Mouse (Mus musculus): ENCODE results near the gene 9530068E07Rik. TPM values are rescaled to one million over a fixed set of nuclear protein-coding genes. Genes with fewer than 3 reads are reported as not detected.
A peak's percentile ranks its signal among the peaks of the same experiment; 100 is the strongest.
"Not testable (repeated sequence)": the region's sequence is repeated elsewhere in the genome, so short reads cannot be mapped to it uniquely, and the experiment has no call there.

Gene 9530068E07Rik
- 217 and 219 TPM in 2 replicates for polyA plus RNA-seq (2015; fragmentation: Nextera tagmentation; extraction: Ambion mirVana)

DNA sequence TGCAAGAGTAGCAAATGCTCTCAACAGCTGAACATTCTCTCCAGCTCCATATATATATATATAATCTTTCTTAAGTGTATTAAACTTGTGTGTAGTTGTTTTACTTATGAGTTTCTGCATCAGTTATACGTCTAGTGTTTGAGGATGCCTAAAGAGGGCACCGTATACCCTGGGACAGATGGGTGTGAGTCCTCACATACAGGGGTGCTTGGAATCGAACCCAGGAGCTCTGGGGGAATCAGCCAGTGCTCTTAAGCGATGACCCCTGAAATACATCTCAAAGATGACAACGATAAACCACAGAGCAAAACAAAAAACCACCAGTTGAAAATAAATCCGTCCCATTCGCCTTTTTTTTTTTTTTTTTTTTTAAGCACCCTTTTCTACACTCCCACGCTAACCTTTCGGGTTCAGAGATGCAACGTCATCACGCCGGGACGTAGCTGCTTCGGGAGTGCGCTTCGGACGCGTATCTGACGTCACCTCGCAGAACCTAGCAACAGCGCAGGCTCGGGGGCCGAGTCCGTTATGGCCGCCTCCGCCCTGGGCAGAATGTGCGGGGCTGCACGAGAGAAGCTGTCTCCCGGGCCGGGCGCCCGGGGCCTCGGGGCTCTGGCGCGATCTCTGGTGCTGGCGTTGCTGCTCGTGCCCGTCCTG lies at the start of gene 9530068E07Rik:
Gene 9530068E07Rik (plus strand): TSS at position 489 of the 657 bp plus-strand sequence.
- peaks cover 17% of the 10 kb centered on the region for H3K36me3 ChIP-seq
- no peaks in the 10 kb centered on the region for H3K27me3 ChIP-seq
- ATAC-seq (replicated peaks; ENCODE audit: low FRiP score), result peak; percentile 91
- H3K4me3 ChIP-seq (replicated peaks), result peak within 1 kb of the TSS; percentile 97
- H3K4me2 ChIP-seq, result peak within 1 kb of the TSS; percentile 71
- 2% methylated on average over 38 of the region's 38 CpGs for WGBS
- H3K4me1 ChIP-seq, result peaks cover 24% of the 10 kb centered on the region
- H3K27ac ChIP-seq, result peak within 1 kb of the TSS; percentile 98
- no peaks in the 10 kb centered on the region for H3K9me3 ChIP-seq (replicated peaks)
- peak within 1 kb of the TSS; percentile 96 for H3K9ac ChIP-seq

DNA sequence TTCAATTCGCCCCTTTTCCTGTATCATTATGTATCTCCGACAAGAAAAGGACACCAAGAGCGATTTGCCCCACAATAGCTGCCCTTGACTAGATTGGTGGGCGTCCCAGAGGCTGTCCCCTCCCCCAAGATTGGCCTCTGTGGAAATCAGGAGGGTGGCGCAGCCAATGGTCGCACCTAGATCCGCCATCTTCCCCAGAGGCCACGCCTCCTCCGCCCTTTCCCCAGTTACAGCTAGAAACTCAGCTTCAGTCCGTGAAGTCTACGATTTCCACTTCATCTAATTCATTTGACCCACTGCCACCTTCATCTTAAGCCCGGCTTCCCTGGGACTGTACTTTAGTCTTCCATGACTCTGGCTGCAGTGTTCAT lies 49.6 kb upstream of the 9530068E07Rik start:
- H3K4me1 ChIP-seq, result peaks cover 18% of the 10 kb centered on the region
- 1% methylated on average over 12 of the region's 12 CpGs for WGBS
- ATAC-seq (replicated peaks; ENCODE audit: low FRiP score), result peak; percentile 71
- H3K27me3 ChIP-seq, result no peaks in the 10 kb centered on the region
- H3K4me3 ChIP-seq (replicated peaks), result peak overlapping the region; percentile 39
- peak overlapping the region; percentile 78 for H3K27ac ChIP-seq
- no peaks in the 10 kb centered on the region for H3K36me3 ChIP-seq
- no peaks in the 10 kb centered on the region for H3K9me3 ChIP-seq (replicated peaks)
- H3K4me2 ChIP-seq, result peak overlapping the region; percentile 65
- peak overlapping the region; percentile 1; the same call in 1 of the 2 replicates for H3K9ac ChIP-seq

DNA sequence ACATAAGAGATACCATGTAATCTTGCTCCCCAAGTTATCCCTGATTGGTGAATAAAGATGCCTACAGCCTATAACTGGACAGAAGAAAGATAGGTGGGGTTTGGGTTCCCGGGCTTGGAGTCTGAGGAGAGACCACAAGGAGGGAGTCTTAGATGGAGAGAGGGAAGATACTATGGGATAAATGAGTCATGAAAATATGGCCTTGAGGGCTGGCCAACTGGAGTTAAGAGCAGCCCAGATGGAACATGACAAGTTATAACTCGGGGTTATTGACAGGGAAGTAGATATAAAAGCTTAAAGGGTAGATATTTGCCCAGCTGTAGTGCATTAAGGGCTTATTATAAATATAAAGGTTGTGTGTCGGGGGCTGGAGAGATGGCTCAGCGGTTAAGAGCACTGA lies 48.1 kb upstream of the 9530068E07Rik start:
- H3K27ac ChIP-seq, result no peak overlapping the region
- no peak overlapping the region for H3K4me2 ChIP-seq
- H3K4me3 ChIP-seq (replicated peaks), result no peak overlapping the region
- H3K9me3 ChIP-seq (replicated peaks), result no peaks in the 10 kb centered on the region
- H3K27me3 ChIP-seq, result no peaks in the 10 kb centered on the region
- H3K36me3 ChIP-seq, result no peaks in the 10 kb centered on the region
- 82% methylated on average over 4 of the region's 4 CpGs for WGBS
- H3K9ac ChIP-seq, result no peak overlapping the region
- no peak for ATAC-seq (replicated peaks; ENCODE audit: low FRiP score)
- peaks cover 18% of the 10 kb centered on the region for H3K4me1 ChIP-seq

DNA sequence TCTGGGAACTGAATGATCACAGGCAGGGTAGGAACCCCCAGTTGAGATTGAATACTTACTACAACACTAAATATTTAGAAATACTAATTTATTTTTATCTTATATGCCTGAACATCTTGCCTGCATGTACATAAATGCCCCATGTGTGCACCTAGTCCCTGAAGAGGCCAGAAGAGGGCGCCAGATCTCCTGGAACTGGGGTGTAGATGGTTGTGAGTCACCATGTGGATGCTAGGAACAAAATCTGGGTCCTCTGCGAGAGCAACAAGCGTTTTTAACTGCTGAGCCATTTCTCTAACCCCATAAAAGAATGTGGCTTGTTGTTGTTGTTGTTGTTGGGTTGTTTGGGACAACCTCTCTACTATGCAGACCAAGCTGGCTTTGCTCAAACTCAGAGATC lies 47.5 kb upstream of the 9530068E07Rik start:
- no peaks in the 10 kb centered on the region for H3K36me3 ChIP-seq
- H3K9me3 ChIP-seq (replicated peaks), result no peaks in the 10 kb centered on the region
- H3K4me1 ChIP-seq, result peaks cover 18% of the 10 kb centered on the region
- no peak overlapping the region for H3K4me2 ChIP-seq
- no peak overlapping the region for H3K9ac ChIP-seq
- H3K4me3 ChIP-seq (replicated peaks), result no peak overlapping the region
- no peaks in the 10 kb centered on the region for H3K27me3 ChIP-seq
- WGBS, result 67% methylated on average over 3 of the region's 3 CpGs
- ATAC-seq (replicated peaks; ENCODE audit: low FRiP score), result no peak
- H3K27ac ChIP-seq, result no peak overlapping the region

DNA sequence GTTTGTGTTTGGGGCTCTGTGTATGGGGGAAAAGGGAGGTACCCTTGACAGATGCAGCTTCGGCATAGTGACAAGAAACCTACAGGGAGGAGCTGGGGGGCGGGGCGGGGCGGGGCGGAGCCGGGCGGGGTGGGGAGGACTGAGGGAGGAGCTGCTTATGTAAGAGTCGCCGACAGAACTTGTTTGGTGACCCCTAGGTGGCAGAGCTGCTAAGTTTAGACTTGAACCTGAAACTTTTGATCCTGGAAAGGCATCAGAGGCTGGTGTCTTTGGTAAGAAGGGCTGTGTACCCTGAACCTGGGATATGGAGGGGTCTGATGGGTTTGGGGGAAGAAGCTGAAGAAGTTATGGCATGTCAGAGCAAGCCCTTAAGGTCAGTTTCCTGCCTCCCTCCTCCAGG lies 45.3 kb upstream of the 9530068E07Rik start:
- Histone ChIP-seq H3K4me3 (replicated peaks) (no peak overlapping the region), H3K9ac (no peak overlapping the region), H3K4me2 (no peak overlapping the region), H3K36me3 (no peaks in the 10 kb centered on the region), H3K27me3 (no peaks in the 10 kb centered on the region), H3K9me3 (replicated peaks) (no peaks in the 10 kb centered on the region), H3K4me1 (peaks cover 13% of the 10 kb centered on the region), H3K27ac (no peak overlapping the region)
- ATAC-seq (replicated peaks; ENCODE audit: low FRiP score), result peak; percentile 40
- WGBS, result 3% methylated on average over 8 of the region's 9 CpGs

DNA sequence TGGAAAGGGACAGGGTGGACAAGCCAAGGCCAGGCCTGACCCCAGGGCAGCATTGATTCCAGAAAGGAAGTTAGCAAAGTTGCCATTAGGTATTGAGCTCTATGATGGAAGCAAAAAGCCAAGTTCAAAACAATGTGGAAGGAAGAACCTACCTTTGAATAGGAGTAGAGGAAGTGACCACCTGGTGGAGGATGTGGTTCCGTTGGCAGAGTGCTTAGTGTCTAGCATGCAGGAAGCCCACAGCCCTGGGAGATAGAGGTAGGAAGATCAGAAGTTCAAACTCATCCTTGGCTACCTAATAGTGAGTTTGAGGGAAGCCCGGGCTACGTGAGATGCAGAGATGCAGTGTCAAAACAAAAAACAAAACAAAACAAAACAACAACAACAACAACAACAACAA lies 44.0 kb upstream of the 9530068E07Rik start:
- Histone ChIP-seq H3K9me3 (replicated peaks) (no peaks in the 10 kb centered on the region), H3K9ac (no peak overlapping the region), H3K4me2 (no peak overlapping the region), H3K4me1 (peaks cover 6% of the 10 kb centered on the region; the same call in 1 of the 2 replicates), H3K27me3 (no peaks in the 10 kb centered on the region), H3K4me3 (replicated peaks) (no peak overlapping the region), H3K36me3 (no peaks in the 10 kb centered on the region), H3K27ac (no peak overlapping the region)
- no peak for ATAC-seq (replicated peaks; ENCODE audit: low FRiP score)
- WGBS, result 93% methylated on average over 3 of the region's 3 CpGs

DNA sequence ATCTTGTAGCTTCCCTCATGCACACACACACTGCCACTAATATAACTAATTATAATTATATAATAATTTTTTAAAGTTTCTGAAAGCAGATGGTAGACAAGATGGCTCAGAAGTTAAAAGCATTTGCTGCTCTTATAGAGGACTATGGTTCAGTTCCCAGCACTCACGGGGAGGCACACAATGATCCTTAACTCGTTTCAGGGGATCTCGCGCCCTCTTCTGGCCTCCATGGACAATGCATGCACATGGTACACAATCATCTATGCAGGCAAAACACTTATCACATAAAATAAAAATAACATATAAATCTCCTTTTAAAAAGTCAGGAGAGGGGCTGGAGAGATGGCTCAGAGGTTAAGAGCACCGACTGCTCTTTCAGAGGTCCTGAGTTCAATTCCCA lies 41.6 kb upstream of the 9530068E07Rik start:
- Histone ChIP-seq H3K27ac (no peak overlapping the region), H3K9me3 (replicated peaks) (no peaks in the 10 kb centered on the region), H3K36me3 (no peaks in the 10 kb centered on the region), H3K4me3 (replicated peaks) (no peak overlapping the region), H3K9ac (no peak overlapping the region), H3K27me3 (no peaks in the 10 kb centered on the region), H3K4me2 (no peak overlapping the region), H3K4me1 (peaks cover 19% of the 10 kb centered on the region)
- WGBS, result 86% methylated on average over 5 of the region's 5 CpGs
- ATAC-seq (replicated peaks; ENCODE audit: low FRiP score), result no peak

DNA sequence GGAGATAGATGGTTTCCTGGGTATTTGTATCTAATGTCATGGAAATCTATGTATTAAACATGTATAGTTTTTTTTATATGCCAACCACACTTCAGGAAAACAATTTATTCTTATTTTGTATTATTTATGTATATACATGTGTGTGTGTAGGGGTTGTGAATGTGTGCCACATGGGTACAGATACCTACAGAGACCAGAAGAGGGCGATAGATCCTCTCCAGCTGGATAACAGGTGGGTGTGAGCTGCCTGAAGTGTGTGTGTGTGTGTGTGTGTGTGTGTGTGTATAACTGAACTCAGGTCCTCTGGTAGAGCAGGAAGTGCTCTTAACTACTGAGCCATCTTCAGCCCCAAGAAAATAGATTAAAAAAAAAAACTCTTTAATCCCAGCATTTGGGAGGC lies 40.6 kb upstream of the 9530068E07Rik start:
- Histone ChIP-seq H3K27ac (no peak overlapping the region), H3K9me3 (replicated peaks) (no peaks in the 10 kb centered on the region), H3K9ac (no peak overlapping the region), H3K4me1 (peaks cover 25% of the 10 kb centered on the region), H3K4me3 (replicated peaks) (no peak overlapping the region), H3K27me3 (no peaks in the 10 kb centered on the region), H3K36me3 (no peaks in the 10 kb centered on the region), H3K4me2 (no peak overlapping the region)
- ATAC-seq (replicated peaks; ENCODE audit: low FRiP score), result no peak
- 88% methylated on average over 1 of the region's 1 CpGs for WGBS

DNA sequence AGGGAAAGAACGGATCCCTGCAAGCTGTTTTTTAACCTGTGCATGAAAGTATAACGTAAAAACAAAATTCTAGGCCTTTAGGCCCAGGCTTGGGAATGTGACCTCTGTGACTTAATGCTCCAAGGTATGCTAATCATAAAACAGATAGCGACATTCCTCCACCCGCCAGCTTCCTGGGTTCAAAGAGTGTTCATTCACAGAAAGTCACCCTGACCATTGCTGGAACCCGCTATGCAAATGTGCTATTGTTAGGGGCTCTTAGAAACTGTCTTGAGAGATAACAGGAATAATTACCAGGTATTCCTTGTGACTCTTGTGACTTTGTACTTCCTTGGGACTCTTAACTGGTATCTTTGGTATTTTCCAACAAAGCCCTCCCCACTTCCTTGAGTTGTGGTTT lies 39.1 kb upstream of the 9530068E07Rik start:
- WGBS, result 93% methylated on average over 5 of the region's 5 CpGs
- H3K4me2 ChIP-seq; H3K27me3 ChIP-seq; H3K27ac ChIP-seq; H3K36me3 ChIP-seq; H3K9ac ChIP-seq; H3K9me3 ChIP-seq (replicated peaks); ATAC-seq (replicated peaks; ENCODE audit: low FRiP score); H3K4me3 ChIP-seq (replicated peaks): not testable (repeated sequence)
- peaks cover 22% of the 10 kb centered on the region for H3K4me1 ChIP-seq

DNA sequence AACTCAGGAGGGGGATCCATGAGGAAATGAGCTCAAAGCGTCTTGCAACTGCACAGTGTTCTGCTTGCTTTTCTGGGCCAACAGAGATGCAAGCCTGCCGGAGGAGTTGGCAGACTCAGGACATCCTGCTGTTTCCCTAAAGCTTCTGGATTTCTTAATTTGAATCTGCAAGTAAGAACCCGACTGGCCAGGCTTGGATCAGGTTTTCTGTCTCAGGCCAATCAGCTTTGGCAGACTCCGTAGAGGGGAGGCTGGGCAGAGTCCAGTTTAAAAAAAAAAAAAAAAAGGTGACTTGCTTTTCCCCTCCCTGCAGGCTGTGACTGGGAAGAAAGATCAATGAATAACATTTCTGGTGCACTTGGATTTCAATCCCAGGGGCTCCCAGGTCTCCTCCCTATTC lies 37.7 kb upstream of the 9530068E07Rik start:
- 33% methylated on average over 4 of the region's 4 CpGs for WGBS
- H3K27ac ChIP-seq, result peak overlapping the region; percentile 61
- no peaks in the 10 kb centered on the region for H3K9me3 ChIP-seq (replicated peaks)
- peak overlapping the region; percentile 19; the same call in 1 of the 2 replicates for H3K4me3 ChIP-seq (replicated peaks)
- 0 out of 2 replicates have a peak, but pooled peaks cover 2% of the 10 kb centered on the region for H3K36me3 ChIP-seq
- no peaks in the 10 kb centered on the region for H3K27me3 ChIP-seq
- 0 out of 2 replicates have a peak overlapping the region, but pooled peaks have one; percentile 7 for H3K9ac ChIP-seq
- peaks cover 35% of the 10 kb centered on the region for H3K4me1 ChIP-seq
- peak overlapping the region; percentile 40 for H3K4me2 ChIP-seq
- no peak for ATAC-seq (replicated peaks; ENCODE audit: low FRiP score)

DNA sequence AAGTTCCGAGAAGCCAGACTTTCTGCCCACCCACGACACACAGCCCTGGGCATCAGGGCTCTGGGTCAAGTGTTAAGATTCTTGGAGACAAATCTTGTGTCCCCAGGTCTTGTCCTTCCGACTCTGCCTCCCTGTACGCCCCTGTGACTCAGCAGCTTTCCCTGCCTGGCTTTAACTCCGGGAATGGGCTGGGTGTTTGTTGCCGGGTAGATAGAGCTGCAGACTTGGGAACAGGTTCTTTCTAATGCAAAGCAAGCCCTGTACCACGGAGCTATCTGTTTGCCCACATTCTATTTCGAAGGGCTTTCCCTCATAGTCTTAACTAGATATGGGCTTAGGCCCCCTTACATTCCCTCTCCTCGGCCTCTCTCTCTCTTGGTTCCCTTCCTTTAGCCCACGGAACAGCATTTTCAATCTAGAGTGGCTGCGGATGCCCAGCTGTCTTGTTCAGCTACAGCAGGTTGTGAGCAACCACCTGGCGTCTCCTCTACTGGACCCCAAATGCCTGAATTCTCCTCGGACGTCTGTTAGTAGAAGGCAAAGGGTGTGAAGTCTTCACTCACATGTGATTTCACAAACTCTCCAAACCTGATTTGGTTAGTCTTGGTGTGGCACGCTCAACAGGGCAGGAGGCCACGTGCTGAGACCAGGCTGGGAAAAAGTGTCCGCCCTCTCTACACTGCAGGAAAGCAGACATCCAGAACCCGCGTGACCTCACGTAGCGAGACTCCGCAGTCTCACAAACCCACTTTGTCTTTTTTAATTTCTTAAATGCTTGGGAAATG lies 36.4 kb upstream of the 9530068E07Rik start:
- WGBS, result 14% methylated on average over 22 of the region's 22 CpGs
- peak overlapping the region; percentile 98 for H3K4me3 ChIP-seq (replicated peaks)
- H3K36me3 ChIP-seq, result 0 out of 2 replicates have a peak, but pooled peaks cover 2% of the 10 kb centered on the region
- H3K4me2 ChIP-seq, result peak overlapping the region; percentile 75
- no peaks in the 10 kb centered on the region for H3K9me3 ChIP-seq (replicated peaks)
- H3K27me3 ChIP-seq, result no peaks in the 10 kb centered on the region
- peak overlapping the region; percentile 99 for H3K27ac ChIP-seq
- peak overlapping the region; percentile 98 for H3K9ac ChIP-seq
- peak; percentile 12; the same call in 1 of the 2 replicates for ATAC-seq (replicated peaks; ENCODE audit: low FRiP score)
- peaks cover 49% of the 10 kb centered on the region for H3K4me1 ChIP-seq

Data from kidney, embryonic 15.5 days (tissue).